Mouse (Mus musculus): ENCODE results near the gene 4933430I17Rik. TPM values are rescaled to one million over a fixed set of nuclear protein-coding genes. Genes with fewer than 3 reads are reported as not detected.
A peak's percentile ranks its signal among the peaks of the same experiment; 100 is the strongest.

The 4933430I17Rik gene
- polyA plus RNA-seq, 1 experiment from 2014 or later, result 0.47 TPM

GRCm38 (mm10) chr4:62487914-62488313, 37.3 kb upstream of the 4933430I17Rik start:
- no peaks in the 10 kb centered on the region for H3K27me3 ChIP-seq
- WGBS, result 77% methylated on average over 2 of the region's 2 CpGs
- no peaks in the 10 kb centered on the region for H3K9me3 ChIP-seq (replicated peaks)
- H3K4me2 ChIP-seq, result no peak overlapping the region
- no peak overlapping the region for H3K4me3 ChIP-seq (replicated peaks)
- no peak overlapping the region for H3K27ac ChIP-seq
- no peaks in the 10 kb centered on the region for H3K4me1 ChIP-seq
- H3K9ac ChIP-seq, result no peak overlapping the region
- no peak for ATAC-seq (replicated peaks; ENCODE audit: low FRiP score)
- 0 out of 2 replicates have a peak, but pooled peaks cover 6% of the 10 kb centered on the region for H3K36me3 ChIP-seq

- no peaks in the 10 kb centered on the region for H3K4me1 ChIP-seq
- 85% methylated on average over 2 of the region's 2 CpGs for WGBS
- no peaks in the 10 kb centered on the region for H3K27me3 ChIP-seq
These were observed 32.5 kb upstream of the 4933430I17Rik start for GRCm38 (mm10) chr4:62492682-62493081.

GRCm38 (mm10) chr4:62494230-62494629, 30.9 kb upstream of the 4933430I17Rik start:
- H3K27me3 ChIP-seq, result no peaks in the 10 kb centered on the region
- no peak overlapping the region for H3K9ac ChIP-seq
- no peak overlapping the region for H3K27ac ChIP-seq
- 0 out of 2 replicates have a peak, but pooled peaks have one; percentile 25 for ATAC-seq (replicated peaks; ENCODE audit: low FRiP score)
- H3K4me1 ChIP-seq, result no peaks in the 10 kb centered on the region
- H3K36me3 ChIP-seq, result peaks cover 34% of the 10 kb centered on the region
- no peak overlapping the region for H3K4me3 ChIP-seq (replicated peaks)
- no peak overlapping the region for H3K4me2 ChIP-seq
- WGBS, result 65% methylated on average over 9 of the region's 9 CpGs
- H3K9me3 ChIP-seq (replicated peaks), result no peaks in the 10 kb centered on the region

More at GRCm38 (mm10) chr4:62492682-62493081, 32.5 kb upstream of the 4933430I17Rik start:
- Histone ChIP-seq H3K9me3 (replicated peaks) (no peaks in the 10 kb centered on the region), H3K27ac (no peak overlapping the region), H3K9ac (no peak overlapping the region), H3K4me2 (no peak overlapping the region), H3K4me3 (replicated peaks) (no peak overlapping the region), H3K36me3 (peaks cover 24% of the 10 kb centered on the region)
- no peak for ATAC-seq (replicated peaks; ENCODE audit: low FRiP score)

- Histone ChIP-seq H3K27ac (no peak overlapping the region), H3K9ac (no peak overlapping the region), H3K27me3 (no peaks in the 10 kb centered on the region), H3K36me3 (peaks cover 41% of the 10 kb centered on the region), H3K4me3 (replicated peaks) (no peak overlapping the region), H3K9me3 (replicated peaks) (no peaks in the 10 kb centered on the region), H3K4me1 (peaks cover 4% of the 10 kb centered on the region), H3K4me2 (no peak overlapping the region)
- ATAC-seq (replicated peaks; ENCODE audit: low FRiP score), result no peak
- WGBS, result 72% methylated on average over 8 of the region's 8 CpGs
These were observed 29.2 kb upstream of the 4933430I17Rik start for GRCm38 (mm10) chr4:62495946-62496345.

GRCm38 (mm10) chr4:62496815-62497214, 28.4 kb upstream of the 4933430I17Rik start:
- ATAC-seq (replicated peaks; ENCODE audit: low FRiP score), result no peak
- H3K27ac ChIP-seq, result no peak overlapping the region
- H3K4me2 ChIP-seq, result no peak overlapping the region
- H3K9ac ChIP-seq, result no peak overlapping the region
- no peaks in the 10 kb centered on the region for H3K9me3 ChIP-seq (replicated peaks)
- H3K27me3 ChIP-seq, result no peaks in the 10 kb centered on the region
- H3K4me3 ChIP-seq (replicated peaks), result no peak overlapping the region
- WGBS, result 66% methylated on average over 8 of the region's 8 CpGs
- peaks cover 41% of the 10 kb centered on the region for H3K36me3 ChIP-seq
- peaks cover 10% of the 10 kb centered on the region for H3K4me1 ChIP-seq

- H3K27me3 ChIP-seq, result no peaks in the 10 kb centered on the region
- 74% methylated on average over 4 of the region's 4 CpGs for WGBS
- peak overlapping the region; percentile 71; the same call in 1 of the 2 replicates for H3K4me2 ChIP-seq
- no peak overlapping the region for H3K9ac ChIP-seq
- H3K36me3 ChIP-seq, result peaks cover 40% of the 10 kb centered on the region
- no peak overlapping the region for H3K4me3 ChIP-seq (replicated peaks)
- no peak for ATAC-seq (replicated peaks; ENCODE audit: low FRiP score)
- H3K4me1 ChIP-seq, result peaks cover 20% of the 10 kb centered on the region
- H3K9me3 ChIP-seq (replicated peaks), result no peaks in the 10 kb centered on the region
- H3K27ac ChIP-seq, result no peak overlapping the region
These were observed 24.4 kb upstream of the 4933430I17Rik start for GRCm38 (mm10) chr4:62500799-62501198.

GRCm38 (mm10) chr4:62501534-62501933, 23.6 kb upstream of the 4933430I17Rik start:
- peak; percentile 12 for ATAC-seq (replicated peaks; ENCODE audit: low FRiP score)
- peak overlapping the region; percentile 78 for H3K27ac ChIP-seq
- H3K27me3 ChIP-seq, result no peaks in the 10 kb centered on the region
- 2% methylated on average over 7 of the region's 7 CpGs for WGBS
- peaks cover 20% of the 10 kb centered on the region for H3K4me1 ChIP-seq
- H3K9ac ChIP-seq, result peak overlapping the region; percentile 57
- H3K4me2 ChIP-seq, result peak overlapping the region; percentile 71
- no peaks in the 10 kb centered on the region for H3K9me3 ChIP-seq (replicated peaks)
- peak overlapping the region; percentile 56 for H3K4me3 ChIP-seq (replicated peaks)
- peaks cover 33% of the 10 kb centered on the region for H3K36me3 ChIP-seq

- H3K36me3 ChIP-seq, result peaks cover 32% of the 10 kb centered on the region
- H3K4me3 ChIP-seq (replicated peaks), result peak overlapping the region; percentile 56
- peak overlapping the region; percentile 57 for H3K9ac ChIP-seq
- no peaks in the 10 kb centered on the region for H3K9me3 ChIP-seq (replicated peaks)
- no peaks in the 10 kb centered on the region for H3K27me3 ChIP-seq
- peaks cover 20% of the 10 kb centered on the region for H3K4me1 ChIP-seq
- WGBS, result 2% methylated on average over 38 of the region's 38 CpGs
- peak overlapping the region; percentile 78 for H3K27ac ChIP-seq
- H3K4me2 ChIP-seq, result peak overlapping the region; percentile 71
- peak; percentile 96 for ATAC-seq (replicated peaks; ENCODE audit: low FRiP score)
These were observed 23.0 kb upstream of the 4933430I17Rik start for GRCm38 (mm10) chr4:62501964-62502732.

GRCm38 (mm10) chr4:62502969-62503368, 22.2 kb upstream of the 4933430I17Rik start:
- Histone ChIP-seq H3K9ac (no peak overlapping the region), H3K4me2 (peak overlapping the region; percentile 71; the same call in 1 of the 2 replicates)

GRCm38 (mm10) chr4:62503374-62503970, 21.7 kb upstream of the 4933430I17Rik start, which contains the start of gene Hdhd3:
Hdhd3 (minus strand) TSS chr4:62503467.
- Histone ChIP-seq H3K4me1 (peaks cover 20% of the 10 kb centered on the region), H3K4me3 (replicated peaks) (peak within 1 kb of the TSS; percentile 56), H3K9me3 (replicated peaks) (no peaks in the 10 kb centered on the region), H3K27me3 (no peaks in the 10 kb centered on the region), H3K4me2 (peak within 1 kb of the TSS; percentile 71), H3K9ac (peak within 1 kb of the TSS; percentile 57), H3K36me3 (peaks cover 33% of the 10 kb centered on the region), H3K27ac (peak within 1 kb of the TSS; percentile 78)
- 81% methylated on average over 3 of the region's 3 CpGs for WGBS
- no peak for ATAC-seq (replicated peaks; ENCODE audit: low FRiP score)

More at GRCm38 (mm10) chr4:62502969-62503368, 22.2 kb upstream of the 4933430I17Rik start:
- peak overlapping the region; percentile 33; the same call in 1 of the 2 replicates for H3K27ac ChIP-seq
- no peaks in the 10 kb centered on the region for H3K9me3 ChIP-seq (replicated peaks)
- peaks cover 20% of the 10 kb centered on the region for H3K4me1 ChIP-seq
- no peak for ATAC-seq (replicated peaks; ENCODE audit: low FRiP score)
- peaks cover 33% of the 10 kb centered on the region for H3K36me3 ChIP-seq
- 75% methylated on average over 7 of the region's 7 CpGs for WGBS
- peak overlapping the region; percentile 56; the same call in 1 of the 2 replicates for H3K4me3 ChIP-seq (replicated peaks)
- H3K27me3 ChIP-seq, result no peaks in the 10 kb centered on the region

- Histone ChIP-seq H3K4me2 (no peak overlapping the region), H3K4me1 (peaks cover 18% of the 10 kb centered on the region), H3K4me3 (replicated peaks) (no peak overlapping the region), H3K9ac (no peak overlapping the region), H3K27me3 (no peaks in the 10 kb centered on the region), H3K27ac (no peak overlapping the region), H3K9me3 (replicated peaks) (no peaks in the 10 kb centered on the region), H3K36me3 (peaks cover 44% of the 10 kb centered on the region)
- WGBS, result 75% methylated on average over 3 of the region's 3 CpGs
- no peak for ATAC-seq (replicated peaks; ENCODE audit: low FRiP score)
These were observed 19.2 kb upstream of the 4933430I17Rik start for GRCm38 (mm10) chr4:62505991-62506390.

- peaks cover 52% of the 10 kb centered on the region for H3K36me3 ChIP-seq
- no peaks in the 10 kb centered on the region for H3K27me3 ChIP-seq
- no peak for ATAC-seq (replicated peaks; ENCODE audit: low FRiP score)
- H3K4me3 ChIP-seq (replicated peaks), result no peak overlapping the region
- no peak overlapping the region for H3K9ac ChIP-seq
- no peak overlapping the region for H3K27ac ChIP-seq
- H3K4me2 ChIP-seq, result no peak overlapping the region
- no peaks in the 10 kb centered on the region for H3K9me3 ChIP-seq (replicated peaks)
- WGBS, result 54% methylated on average over 2 of the region's 2 CpGs
- H3K4me1 ChIP-seq, result peaks cover 13% of the 10 kb centered on the region
These were observed 18.4 kb upstream of the 4933430I17Rik start for GRCm38 (mm10) chr4:62506798-62507197.

All from kidney, embryonic 15.5 days (tissue).